Mouse (Mus musculus) layer of hippocampus, adult 9-10 months (tissue): Measurements from ENCODE around the gene Ephb4.
A peak's percentile ranks its signal among the peaks of the same experiment; 100 is the strongest.

Experiments
- DNase-seq: peaks from one replicate; pipeline ENCODE4 v3.0.0; 2022; ENCODE audit warnings: low spot score

Gene Ephb4

DNA sequence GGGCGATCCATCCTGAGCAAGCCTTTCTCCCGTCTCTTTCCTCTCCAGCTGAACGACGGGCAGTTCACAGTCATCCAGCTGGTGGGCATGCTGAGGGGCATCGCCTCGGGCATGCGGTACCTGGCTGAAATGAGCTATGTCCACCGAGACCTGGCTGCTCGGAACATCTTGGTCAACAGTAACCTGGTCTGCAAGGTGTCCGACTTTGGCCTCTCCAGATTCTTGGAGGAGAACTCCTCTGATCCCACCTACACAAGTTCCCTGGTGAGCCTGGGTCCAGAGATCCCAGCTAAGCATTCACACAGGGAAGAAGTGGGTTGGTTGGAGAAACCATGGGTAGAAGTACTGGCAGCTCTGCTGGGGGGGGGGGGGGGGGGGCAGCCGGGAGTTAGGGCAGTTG is 19.8 kb downstream of the Ephb4 start:
- DNase-seq, result no peak

GRCm38 (mm10) chr5:137373371-137373950 is 23.6 kb downstream of the Ephb4 start:
- no peak for DNase-seq

- DNase-seq, result no peak
These were observed 24.7 kb downstream of the Ephb4 start for GRCm38 (mm10) chr5:137374521-137375080.

GRCm38 (mm10) chr5:137375627-137376026 is 25.7 kb downstream of the Ephb4 start:
- no peak for DNase-seq

DNA sequence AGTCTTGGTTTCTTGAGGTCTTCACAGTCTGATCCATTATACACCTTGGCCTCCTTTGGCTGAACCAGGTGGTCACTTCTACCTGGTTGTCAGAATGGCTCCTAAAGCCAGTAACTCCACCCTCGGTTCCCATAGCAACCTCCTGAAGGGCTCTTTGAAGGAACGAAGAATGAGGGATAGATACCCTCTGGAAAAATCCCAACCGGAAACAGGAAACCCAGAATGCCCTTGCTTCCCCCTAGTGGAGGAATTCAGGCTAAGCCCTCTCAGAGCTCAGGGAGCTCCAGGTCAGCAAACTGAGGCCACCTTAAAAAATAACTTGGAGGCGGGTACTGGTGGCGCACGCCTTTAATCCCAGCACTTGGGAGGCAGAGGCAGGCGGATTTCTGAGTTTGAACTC is 26.3 kb downstream of the Ephb4 start:
- DNase-seq, result no peak

DNA sequence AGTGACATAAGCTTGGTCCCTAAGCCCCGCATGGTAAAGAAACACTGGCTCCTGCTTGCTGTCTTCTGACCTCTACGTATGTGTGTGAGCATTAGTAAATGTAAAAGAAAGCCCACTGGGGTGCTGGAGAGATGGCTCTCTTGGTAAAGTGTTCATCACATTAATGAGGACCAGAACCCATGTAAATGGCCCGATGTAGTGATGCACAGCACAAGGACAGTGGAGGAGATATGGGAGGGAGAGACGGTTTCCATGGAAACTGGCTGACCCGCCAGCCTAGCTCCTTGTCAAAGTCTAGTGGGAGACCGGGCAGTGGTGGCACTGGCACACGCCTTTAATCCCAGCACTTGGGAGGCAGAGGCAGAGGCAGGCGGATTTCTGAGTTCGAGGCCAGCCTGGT is 26.8 kb downstream of the Ephb4 start:
- no peak for DNase-seq

DNA sequence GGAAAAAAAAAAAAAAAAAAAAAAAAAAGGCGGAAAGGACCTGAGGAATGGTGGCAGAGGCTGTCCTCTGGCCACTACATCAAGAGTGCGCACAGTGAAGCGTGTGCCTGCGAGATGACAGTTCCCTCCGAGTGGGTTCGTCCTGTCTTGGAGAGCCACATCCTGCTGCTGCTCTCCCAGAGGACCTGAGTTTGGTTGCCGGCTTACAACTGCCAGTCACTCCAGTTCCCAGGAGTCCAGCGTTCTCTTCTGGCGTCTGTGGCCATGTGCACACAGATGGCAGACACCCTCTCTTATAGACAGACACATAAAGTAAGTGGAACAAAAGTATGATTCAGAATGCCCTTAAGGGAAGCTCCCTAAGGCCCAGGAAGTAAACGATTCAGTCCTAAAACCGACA is 27.3 kb downstream of the Ephb4 start:
- DNase-seq, result no peak

- no peak for DNase-seq
These were observed 27.7 kb downstream of the Ephb4 start for GRCm38 (mm10) chr5:137377603-137378002.

GRCm38 (mm10) chr5:137381152-137381551 is 31.2 kb downstream of the Ephb4 start:
- DNase-seq, result peak; percentile 36

GRCm38 (mm10) chr5:137383441-137383840 is 33.5 kb downstream of the Ephb4 start:
- DNase-seq, result no peak

GRCm38 (mm10) chr5:137386712-137387111 is 36.8 kb downstream of the Ephb4 start:
- no peak for DNase-seq

DNA sequence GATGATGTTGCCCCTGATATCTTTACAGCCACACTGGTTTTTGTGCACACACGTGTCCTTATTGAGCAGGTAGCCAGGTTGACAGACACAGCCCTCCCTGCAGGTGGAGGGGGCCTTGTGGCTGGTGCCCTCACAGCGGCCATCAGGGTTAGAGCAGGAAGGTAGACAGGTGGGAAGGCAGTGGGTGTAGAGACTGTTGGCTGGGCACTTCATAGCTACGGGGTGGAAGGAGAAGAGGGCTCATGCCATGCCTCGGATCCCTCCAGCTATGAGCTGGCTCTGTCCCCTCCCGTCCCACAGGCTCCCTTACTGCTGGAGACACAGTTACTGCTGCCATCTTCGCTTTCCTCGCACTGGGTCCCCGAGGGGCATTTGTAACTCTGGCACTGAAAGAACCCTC is 41.7 kb downstream of the Ephb4 start:
- DNase-seq, result no peak

- no peak for DNase-seq
These were observed 44.5 kb downstream of the Ephb4 start for GRCm38 (mm10) chr5:137394456-137394855.

DNA sequence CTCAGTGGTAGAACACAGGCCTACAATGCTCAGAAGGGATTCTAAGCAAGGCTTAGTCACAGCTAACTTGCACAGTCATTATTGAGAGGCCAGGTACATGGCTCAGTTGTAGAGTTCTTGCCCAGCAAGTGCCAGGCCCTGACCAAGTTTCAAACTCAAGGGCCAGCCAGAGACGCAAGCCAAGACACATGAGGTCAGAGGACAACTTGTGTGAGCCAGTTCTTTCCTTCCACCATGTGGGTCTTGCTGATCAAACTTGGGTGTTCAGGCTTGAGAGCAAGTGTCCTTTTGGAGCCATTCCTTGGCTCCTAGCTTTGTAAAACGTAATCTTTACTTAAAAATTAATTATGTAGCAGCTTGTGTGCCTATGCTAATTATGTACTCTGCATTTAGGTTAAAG is 54.2 kb downstream of the Ephb4 start:
- DNase-seq, result no peak

DNA sequence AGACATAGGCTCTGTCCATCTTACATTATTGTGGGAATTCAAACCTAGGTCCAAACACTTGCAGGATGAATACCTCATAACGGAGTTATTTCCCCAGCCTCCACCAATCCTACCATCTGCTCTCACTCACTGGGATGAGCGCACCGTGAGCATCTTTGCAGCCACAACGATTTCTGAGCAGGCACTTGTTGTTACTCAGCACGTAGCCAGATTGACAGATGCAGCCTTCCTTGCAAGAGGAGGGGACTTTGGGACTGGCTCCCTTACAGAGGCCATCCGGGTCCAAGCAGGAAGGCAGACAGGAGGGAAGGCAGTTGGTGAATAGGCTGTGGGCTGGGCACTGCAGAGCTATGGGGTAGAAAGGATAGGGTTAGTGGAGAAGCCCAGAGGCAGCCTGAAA is 59.5 kb downstream of the Ephb4 start:
- DNase-seq, result no peak

- no peak for DNase-seq
These were observed 60.2 kb downstream of the Ephb4 start for GRCm38 (mm10) chr5:137410066-137410465.

DNA sequence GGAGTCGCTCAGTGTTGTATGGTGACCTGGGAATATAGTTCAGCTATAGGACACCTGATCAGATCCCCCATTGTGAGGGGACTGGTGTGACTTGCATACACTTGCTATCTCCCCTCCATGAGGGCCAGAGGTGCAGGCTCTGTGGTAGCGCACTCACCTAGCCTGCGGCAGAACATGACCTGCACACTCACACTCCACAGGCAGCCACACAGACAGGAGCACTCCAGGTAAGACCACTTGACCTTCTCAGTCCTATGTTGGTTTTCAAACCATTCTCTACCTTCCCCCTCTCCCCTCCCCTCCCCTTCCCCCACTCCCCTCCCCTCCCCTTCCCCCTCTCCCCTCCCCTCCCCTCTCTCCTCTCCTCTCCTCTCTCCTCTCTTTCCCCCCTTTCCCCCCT is 60.6 kb downstream of the Ephb4 start:
- DNase-seq, result no peak

GRCm38 (mm10) chr5:137411235-137411634 is 61.3 kb downstream of the Ephb4 start:
- no peak for DNase-seq

GRCm38 (mm10) chr5:137414253-137414652 is 64.3 kb downstream of the Ephb4 start:
- no peak for DNase-seq

GRCm38 (mm10) chr5:137419105-137419504 is 69.2 kb downstream of the Ephb4 start:
- DNase-seq, result no peak

DNA sequence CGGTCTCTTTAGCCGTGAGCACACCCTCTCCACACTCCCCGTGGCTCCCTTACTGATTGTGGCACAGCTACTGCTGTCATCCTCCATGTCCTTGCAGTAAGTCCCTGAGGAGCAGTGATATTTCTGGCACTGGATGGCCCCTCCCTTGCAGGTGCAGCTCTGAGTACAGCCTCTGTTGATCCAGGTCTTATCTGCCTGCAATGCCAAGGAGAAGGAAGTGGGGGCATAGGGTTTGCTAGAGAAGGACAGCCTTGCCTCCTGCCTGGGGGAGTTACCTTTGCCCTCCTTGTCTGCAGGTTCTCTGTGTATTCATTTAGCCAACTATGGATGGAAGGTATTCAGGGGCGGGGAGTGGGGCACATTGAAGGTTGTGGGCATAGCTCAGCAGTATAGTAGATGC is 69.9 kb downstream of the Ephb4 start:
- DNase-seq, result no peak

GRCm38 (mm10) chr5:137425648-137426047 is 75.7 kb downstream of the Ephb4 start:
- DNase-seq, result no peak
